Mouse (Mus musculus): ENCODE measurements at regions not wholly inside any gene's neighbourhood (a gene's known extent, or its start where the extent isn't known, plus 50 kb on each side); places are given as distances from the start of the nearest gene placed in this dataset.

DNA sequence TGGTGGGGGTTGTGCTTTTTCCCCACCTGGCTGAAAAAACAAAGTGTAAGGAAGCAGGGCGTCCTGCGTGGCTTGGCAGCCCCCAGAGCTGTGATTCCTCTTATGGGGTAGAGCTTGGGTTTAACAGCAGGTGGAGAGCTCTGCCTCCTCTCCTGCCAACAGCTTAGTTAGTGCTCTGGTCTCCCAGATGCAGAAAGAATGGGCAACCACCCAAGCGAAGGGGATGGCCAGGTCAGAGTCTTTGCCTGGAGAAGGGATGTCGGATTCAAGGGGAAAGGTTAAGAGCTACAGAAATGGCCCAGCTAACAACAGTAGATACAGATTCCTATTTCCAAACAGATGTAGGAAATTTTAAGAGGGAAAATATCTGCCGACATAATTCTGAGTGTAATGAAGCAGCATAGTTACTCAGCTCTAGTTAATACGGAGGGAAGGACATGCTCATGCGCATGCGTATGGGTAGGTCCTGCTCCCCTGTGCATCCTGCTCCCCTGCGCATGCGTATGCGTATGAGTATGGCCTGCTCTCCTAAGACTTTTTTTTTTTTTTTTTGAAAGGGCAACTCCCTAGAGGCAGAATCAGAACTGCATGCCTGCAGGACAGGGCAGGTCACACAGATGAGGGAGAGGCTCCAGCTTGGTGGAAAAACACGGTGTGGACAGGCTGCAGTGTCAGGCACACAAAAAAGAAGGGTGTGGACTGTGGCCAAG is 72.5 kb upstream of the Bod1 start:
- no peak for DNase-seq (ENCODE audit: low spot score)
- H3K4me3 ChIP-seq (ENCODE audit: low read depth, low read length), result no peak overlapping the region
- WGBS, result 88% methylated on average over 12 of the region's 12 CpGs
- no peaks in the 10 kb centered on the region for H3K9me3 ChIP-seq (ENCODE audit: control insufficient read depth, low read length)
- no peak overlapping the region for H3K4me2 ChIP-seq (ENCODE audit: low read depth, severe bottlenecking)
- H3K27ac ChIP-seq (replicated peaks; ENCODE audit: low read depth, low read length), result no peak overlapping the region
- H3K27me3 ChIP-seq (ENCODE audit: control insufficient read depth, insufficient read depth, low read length), result no peaks in the 10 kb centered on the region
- no peak overlapping the region for H3K9ac ChIP-seq (ENCODE audit: low read length)
- ATAC-seq (ENCODE audit: insufficient number of reproducible peaks, low FRiP score, low TSS enrichment, low read depth), result no peak
- 0 out of 2 replicates have a peak, but pooled peaks cover 2% of the 10 kb centered on the region for H3K4me1 ChIP-seq (ENCODE audit: control insufficient read depth, insufficient read depth, low read length)
- H3K36me3 ChIP-seq (ENCODE audit: control insufficient read depth, insufficient read depth, low read length), result no peaks in the 10 kb centered on the region

DNA sequence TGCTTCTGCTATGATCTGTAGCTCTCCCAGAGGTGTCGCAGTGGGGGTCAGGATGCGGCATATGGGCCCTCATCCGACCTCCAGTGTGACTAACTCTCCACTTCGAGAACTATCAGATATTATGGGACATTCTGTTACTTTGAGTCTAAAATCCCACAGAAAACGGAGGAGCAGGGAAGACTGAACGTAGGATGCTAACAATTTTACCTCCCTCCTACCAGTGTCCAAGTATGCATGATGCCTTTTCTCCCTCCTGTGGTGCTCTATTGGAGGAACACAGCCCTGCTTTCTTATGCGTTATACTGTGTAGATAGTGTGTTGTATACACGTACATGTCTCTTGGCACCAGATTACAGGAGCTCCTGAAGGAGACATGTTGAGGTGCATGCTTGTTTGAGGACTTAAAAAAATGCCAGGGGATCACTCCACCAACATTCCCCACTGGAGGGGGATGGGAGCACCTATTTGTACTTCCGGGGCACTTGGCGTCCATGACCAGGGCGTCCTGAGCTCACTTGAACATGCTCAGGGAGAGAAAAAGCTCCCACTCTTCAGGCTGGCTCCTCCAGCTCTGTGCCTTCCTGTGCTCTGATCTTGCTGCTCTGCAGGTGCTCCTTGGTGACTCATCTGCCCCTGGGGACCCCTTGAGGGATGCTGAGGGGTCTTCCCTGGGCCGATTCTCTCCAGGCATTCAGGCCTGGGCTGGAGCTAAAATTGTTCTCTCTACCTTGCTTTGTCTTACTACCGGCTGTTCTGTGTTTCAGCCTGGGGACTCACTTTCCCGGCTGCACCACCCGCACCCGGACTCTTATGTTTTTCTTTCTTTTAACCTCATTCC is 73.6 kb upstream of the Bod1 start:
- Histone ChIP-seq H3K9me3 (ENCODE audit: control insufficient read depth, low read length) (no peaks in the 10 kb centered on the region), H3K4me3 (ENCODE audit: low read depth, low read length) (no peak overlapping the region), H3K4me2 (ENCODE audit: low read depth, severe bottlenecking) (no peak overlapping the region), H3K27me3 (ENCODE audit: control insufficient read depth, insufficient read depth, low read length) (no peaks in the 10 kb centered on the region), H3K27ac (replicated peaks; ENCODE audit: low read depth, low read length) (no peak overlapping the region), H3K9ac (ENCODE audit: low read length) (no peak overlapping the region), H3K36me3 (ENCODE audit: control insufficient read depth, insufficient read depth, low read length) (no peaks in the 10 kb centered on the region), H3K4me1 (ENCODE audit: control insufficient read depth, insufficient read depth, low read length) (0 out of 2 replicates have a peak, but pooled peaks cover 2% of the 10 kb centered on the region)
- DNase-seq (ENCODE audit: low spot score) (no peak), ATAC-seq (ENCODE audit: insufficient number of reproducible peaks, low FRiP score, low TSS enrichment, low read depth) (no peak)
- WGBS, result 79% methylated on average over 16 of the region's 16 CpGs

DNA sequence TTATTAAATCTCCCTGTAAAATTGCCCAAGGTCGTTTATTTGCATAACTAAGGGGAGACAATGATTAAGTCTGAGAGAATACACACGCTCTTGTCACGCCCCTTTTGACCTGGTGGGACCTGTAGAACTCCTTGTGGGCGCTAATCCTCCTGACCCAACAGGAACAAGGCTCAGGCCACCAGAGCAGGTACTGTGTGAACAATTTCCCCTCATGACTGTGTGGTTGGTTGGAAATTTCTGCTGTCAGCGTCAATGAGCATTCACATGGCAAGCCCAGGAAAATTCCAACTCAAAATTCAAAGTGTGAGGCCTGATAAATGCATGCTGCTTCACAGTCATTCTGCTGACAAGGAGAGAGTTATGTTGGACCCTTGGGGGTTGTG is 74.2 kb upstream of the Bod1 start:
- WGBS, result 55% methylated on average over 5 of the region's 5 CpGs
- Histone ChIP-seq H3K4me2 (ENCODE audit: low read depth, severe bottlenecking) (no peak overlapping the region), H3K4me1 (ENCODE audit: control insufficient read depth, insufficient read depth, low read length) (0 out of 2 replicates have a peak, but pooled peaks cover 2% of the 10 kb centered on the region), H3K9ac (ENCODE audit: low read length) (no peak overlapping the region), H3K27ac (replicated peaks; ENCODE audit: low read depth, low read length) (no peak overlapping the region), H3K36me3 (ENCODE audit: control insufficient read depth, insufficient read depth, low read length) (no peaks in the 10 kb centered on the region), H3K4me3 (ENCODE audit: low read depth, low read length) (no peak overlapping the region), H3K9me3 (ENCODE audit: control insufficient read depth, low read length) (no peaks in the 10 kb centered on the region), H3K27me3 (ENCODE audit: control insufficient read depth, insufficient read depth, low read length) (no peaks in the 10 kb centered on the region)
- no peak for ATAC-seq (ENCODE audit: insufficient number of reproducible peaks, low FRiP score, low TSS enrichment, low read depth)
- DNase-seq (ENCODE audit: low spot score), result no peak

DNA sequence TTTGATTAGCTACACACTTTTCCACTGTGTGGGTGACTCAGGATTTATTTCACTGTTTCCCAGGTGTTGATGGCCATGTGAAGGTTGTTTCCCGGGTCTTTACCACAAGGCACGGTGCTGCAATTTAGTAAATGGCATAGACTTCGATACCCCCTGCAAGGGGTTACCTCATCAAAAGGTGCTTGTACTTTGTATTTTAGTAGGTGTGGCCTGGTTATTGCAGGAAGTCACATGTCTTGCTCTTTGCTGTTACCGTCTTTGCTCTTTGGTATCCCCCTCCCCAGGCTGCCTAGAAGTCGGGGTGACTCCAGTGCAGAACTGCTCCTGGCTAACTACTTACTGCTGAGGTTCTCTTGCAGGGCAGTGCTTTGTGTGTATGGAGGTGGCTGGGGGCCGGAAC is 74.8 kb upstream of the Bod1 start:
- Histone ChIP-seq H3K9ac (ENCODE audit: low read length) (no peak overlapping the region), H3K9me3 (ENCODE audit: control insufficient read depth, low read length) (no peaks in the 10 kb centered on the region), H3K4me2 (ENCODE audit: low read depth, severe bottlenecking) (no peak overlapping the region), H3K4me3 (ENCODE audit: low read depth, low read length) (no peak overlapping the region), H3K36me3 (ENCODE audit: control insufficient read depth, insufficient read depth, low read length) (no peaks in the 10 kb centered on the region), H3K27me3 (ENCODE audit: control insufficient read depth, insufficient read depth, low read length) (no peaks in the 10 kb centered on the region), H3K27ac (replicated peaks; ENCODE audit: low read depth, low read length) (no peak overlapping the region), H3K4me1 (ENCODE audit: control insufficient read depth, insufficient read depth, low read length) (0 out of 2 replicates have a peak, but pooled peaks cover 2% of the 10 kb centered on the region)
- no peak for ATAC-seq (ENCODE audit: insufficient number of reproducible peaks, low FRiP score, low TSS enrichment, low read depth)
- WGBS, result 36% methylated on average over 6 of the region's 6 CpGs
- DNase-seq (ENCODE audit: low spot score), result no peak

DNA sequence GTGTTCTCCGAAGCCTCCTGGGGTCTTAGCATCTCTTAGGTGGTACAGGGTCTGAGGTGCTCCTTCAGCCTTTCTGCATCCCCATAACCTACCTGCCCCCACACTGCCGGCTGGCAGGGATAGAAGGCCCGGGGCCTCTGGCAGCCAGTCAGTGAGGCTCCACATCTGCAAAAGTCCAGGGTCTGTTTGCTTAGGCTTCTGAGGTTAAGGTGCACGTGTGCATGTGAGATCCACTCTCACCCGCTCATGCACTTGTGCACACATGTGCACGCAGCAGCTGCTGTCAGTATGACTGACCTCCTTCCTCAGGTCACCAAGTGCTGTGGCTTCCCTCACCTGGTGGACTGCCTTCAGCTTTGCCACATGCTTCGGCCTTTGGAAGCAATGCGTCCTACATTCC is 75.3 kb upstream of the Bod1 start:
- H3K4me1 ChIP-seq (ENCODE audit: control insufficient read depth, insufficient read depth, low read length), result 0 out of 2 replicates have a peak, but pooled peaks cover 2% of the 10 kb centered on the region
- no peak overlapping the region for H3K9ac ChIP-seq (ENCODE audit: low read length)
- H3K4me3 ChIP-seq (ENCODE audit: low read depth, low read length), result no peak overlapping the region
- DNase-seq (ENCODE audit: low spot score) (no peak), ATAC-seq (ENCODE audit: insufficient number of reproducible peaks, low FRiP score, low TSS enrichment, low read depth) (no peak)
- H3K9me3 ChIP-seq (ENCODE audit: control insufficient read depth, low read length), result no peaks in the 10 kb centered on the region
- no peaks in the 10 kb centered on the region for H3K27me3 ChIP-seq (ENCODE audit: control insufficient read depth, insufficient read depth, low read length)
- H3K27ac ChIP-seq (replicated peaks; ENCODE audit: low read depth, low read length), result no peak overlapping the region
- no peaks in the 10 kb centered on the region for H3K36me3 ChIP-seq (ENCODE audit: control insufficient read depth, insufficient read depth, low read length)
- H3K4me2 ChIP-seq (ENCODE audit: low read depth, severe bottlenecking), result no peak overlapping the region
- WGBS, result 76% methylated on average over 8 of the region's 8 CpGs

DNA sequence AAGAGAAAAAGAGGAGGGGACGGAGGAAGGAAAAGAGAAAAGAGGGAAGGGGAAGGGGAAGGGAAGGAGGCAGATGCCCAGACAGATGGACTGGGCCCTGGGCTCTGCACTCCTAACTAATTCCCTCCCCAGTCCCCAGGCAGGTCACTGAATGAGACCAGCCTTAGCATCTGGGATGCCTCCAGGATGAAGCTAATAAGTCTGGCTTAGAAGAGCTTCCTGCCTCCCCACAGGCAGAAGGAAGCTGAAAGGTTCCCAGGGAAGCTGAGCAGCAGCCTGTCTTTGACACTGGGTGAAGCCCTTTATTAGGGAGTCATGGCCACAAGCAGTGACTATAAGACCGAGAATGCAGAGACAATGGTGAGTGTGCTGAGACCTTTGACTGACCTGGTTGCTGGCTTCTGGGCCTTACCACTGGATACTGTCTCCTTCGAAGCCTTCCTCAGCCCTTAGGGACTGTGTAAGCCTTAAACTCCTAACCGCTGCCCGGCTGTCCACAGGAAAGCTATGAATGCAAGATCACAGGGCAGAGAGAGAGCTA is 76.7 kb upstream of the Bod1 start:
- 71% methylated on average over 5 of the region's 5 CpGs for WGBS
- Histone ChIP-seq H3K4me2 (ENCODE audit: low read depth, severe bottlenecking) (no peak overlapping the region), H3K4me3 (ENCODE audit: low read depth, low read length) (no peak overlapping the region), H3K9ac (ENCODE audit: low read length) (no peak overlapping the region), H3K4me1 (ENCODE audit: control insufficient read depth, insufficient read depth, low read length) (0 out of 2 replicates have a peak, but pooled peaks cover 2% of the 10 kb centered on the region), H3K27ac (replicated peaks; ENCODE audit: low read depth, low read length) (no peak overlapping the region), H3K36me3 (ENCODE audit: control insufficient read depth, insufficient read depth, low read length) (no peaks in the 10 kb centered on the region), H3K27me3 (ENCODE audit: control insufficient read depth, insufficient read depth, low read length) (no peaks in the 10 kb centered on the region), H3K9me3 (ENCODE audit: control insufficient read depth, low read length) (no peaks in the 10 kb centered on the region)
- ATAC-seq (ENCODE audit: insufficient number of reproducible peaks, low FRiP score, low TSS enrichment, low read depth), result no peak
- no peak for DNase-seq (ENCODE audit: low spot score)

DNA sequence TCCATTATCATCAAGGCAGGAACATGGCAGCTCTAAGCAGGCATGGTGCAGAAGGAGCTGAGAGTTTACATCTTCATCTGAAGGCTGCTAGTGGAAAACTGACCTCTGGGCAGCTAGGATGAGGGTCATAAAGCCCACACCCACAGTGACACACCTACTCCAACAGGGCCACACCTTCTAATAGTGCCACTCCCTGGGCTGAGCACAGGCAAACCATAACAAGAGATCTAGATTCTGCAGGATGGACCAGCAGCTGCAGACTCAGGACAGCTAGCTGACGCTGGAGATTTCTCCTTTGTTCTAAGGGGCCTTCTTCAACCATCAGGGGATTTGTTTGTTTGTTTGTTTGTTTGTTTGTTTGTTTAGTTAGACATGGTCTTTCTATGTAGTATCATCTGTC is 79.6 kb upstream of the Bod1 start:
- H3K4me2 ChIP-seq (ENCODE audit: low read depth, severe bottlenecking), result no peak overlapping the region
- H3K9me3 ChIP-seq (ENCODE audit: control insufficient read depth, low read length), result no peaks in the 10 kb centered on the region
- ATAC-seq (ENCODE audit: insufficient number of reproducible peaks, low FRiP score, low TSS enrichment, low read depth), result no peak
- H3K4me3 ChIP-seq (ENCODE audit: low read depth, low read length), result no peak overlapping the region
- H3K27ac ChIP-seq (replicated peaks; ENCODE audit: low read depth, low read length), result no peak overlapping the region
- DNase-seq (ENCODE audit: low spot score), result no peak
- 0 out of 2 replicates have a peak, but pooled peaks cover 2% of the 10 kb centered on the region for H3K4me1 ChIP-seq (ENCODE audit: control insufficient read depth, insufficient read depth, low read length)
- H3K9ac ChIP-seq (ENCODE audit: low read length), result no peak overlapping the region
- WGBS, result 83% methylated on average over 1 of the region's 1 CpGs
- no peaks in the 10 kb centered on the region for H3K27me3 ChIP-seq (ENCODE audit: control insufficient read depth, insufficient read depth, low read length)
- H3K36me3 ChIP-seq (ENCODE audit: control insufficient read depth, insufficient read depth, low read length), result no peaks in the 10 kb centered on the region

DNA sequence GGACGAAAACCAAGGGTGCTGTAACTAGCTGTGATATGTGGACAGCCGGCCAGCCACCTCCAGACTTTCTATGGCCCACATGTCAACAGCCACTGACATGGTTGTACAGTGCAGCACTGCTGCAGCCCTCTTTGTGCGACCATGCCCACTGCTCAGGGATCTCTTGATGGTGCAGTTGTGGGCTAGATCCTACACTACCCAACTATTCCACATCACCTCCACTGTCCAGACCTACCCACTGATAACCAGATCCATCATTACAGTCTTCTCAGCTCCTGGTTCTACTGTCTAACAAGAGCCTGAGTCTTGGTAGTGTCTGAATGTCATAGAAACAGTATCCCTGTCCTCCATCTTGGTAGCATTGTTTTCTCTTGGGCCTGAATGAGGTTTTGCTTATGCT is 81.5 kb upstream of the Bod1 start:
- Histone ChIP-seq H3K27me3 (ENCODE audit: control insufficient read depth, insufficient read depth, low read length) (no peaks in the 10 kb centered on the region), H3K4me1 (ENCODE audit: control insufficient read depth, insufficient read depth, low read length) (no peaks in the 10 kb centered on the region), H3K36me3 (ENCODE audit: control insufficient read depth, insufficient read depth, low read length) (no peaks in the 10 kb centered on the region), H3K9me3 (ENCODE audit: control insufficient read depth, low read length) (no peaks in the 10 kb centered on the region), H3K4me2 (ENCODE audit: low read depth, severe bottlenecking) (no peak overlapping the region), H3K9ac (ENCODE audit: low read length) (no peak overlapping the region), H3K27ac (replicated peaks; ENCODE audit: low read depth, low read length) (no peak overlapping the region), H3K4me3 (ENCODE audit: low read depth, low read length) (no peak overlapping the region)
- 83% methylated on average over 3 of the region's 3 CpGs for WGBS
- ATAC-seq (ENCODE audit: insufficient number of reproducible peaks, low FRiP score, low TSS enrichment, low read depth), result no peak
- no peak for DNase-seq (ENCODE audit: low spot score)

All from limb, embryonic 11.5 days (tissue).